Mouse (Mus musculus) ES-E14 (cell line): ENCODE measurements at regions not wholly inside any gene's neighbourhood (a gene's known extent, or its start where the extent isn't known, plus 50 kb on each side); places are given as distances from the start of the nearest gene placed in this dataset.
"Not testable (repeated sequence)": the region's sequence is repeated elsewhere in the genome, so short reads cannot be mapped to it uniquely, and the experiment has no call there.

Source experiments
- CHD2 ChIP-seq: IDR thresholded peaks from 2 replicates; pipeline ENCODE4 v1.6.1; 2014; ENCODE audit warnings: mild to moderate bottlenecking, low read depth, low read length, inconsistent platforms
- HCFC1 ChIP-seq: IDR thresholded peaks from 2 replicates; pipeline ENCODE4 v1.6.1; 2012; ENCODE audit warnings: low read length, inconsistent platforms, borderline replicate concordance; ENCODE audit not compliant: insufficient read depth
- ZC3H11A ChIP-seq: IDR thresholded peaks from 2 replicates; pipeline ENCODE4 v1.6.1; 2012; ENCODE audit warnings: low read depth, mild to moderate bottlenecking, inconsistent platforms, low read length, borderline replicate concordance
- ZNF384 ChIP-seq: IDR thresholded peaks from 2 replicates; pipeline ENCODE4 v1.6.1; 2012; ENCODE audit warnings: low read depth, low read length, inconsistent platforms

DNA sequence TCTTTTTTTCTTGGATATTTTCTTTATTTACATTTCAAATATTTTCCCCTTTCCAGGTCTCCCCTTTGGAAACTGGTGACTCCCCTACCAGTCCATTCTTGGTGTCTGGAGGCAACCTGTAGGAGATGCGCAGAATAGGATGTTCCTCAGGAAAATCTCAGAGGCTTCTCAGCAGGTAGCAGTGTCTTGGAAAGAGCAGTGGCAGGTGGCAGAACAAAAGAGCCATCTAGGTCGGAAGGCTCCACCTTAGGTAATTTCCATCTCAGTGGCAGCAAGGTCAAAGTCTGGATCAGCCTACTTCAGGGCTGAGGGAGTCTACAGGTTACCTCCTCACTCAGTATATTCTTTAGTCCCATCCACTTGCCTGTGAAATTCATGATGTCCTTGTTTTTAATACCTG, 409.5 kb upstream of the Gm28269 start:
- TF ChIP-seq CHD2, HCFC1, ZC3H11A, ZNF384: not testable (repeated sequence)
